Mouse (Mus musculus) thymus, postnatal 10 days (tissue): Measurements from ENCODE around the gene Nlrc5.

Experiments
- DNase-seq, 2 experiments: peaks; one replicate each; pipeline ENCODE4 v3.0.0; 2021; ENCODE audit warnings: low spot score in 2 of 2

Gene Nlrc5

GRCm38 (mm10) chr8:94469656-94470055 lies 35.5 kb downstream of the Nlrc5 start:
- no peak for DNase-seq

- DNase-seq, result no peak
Measured at GRCm38 (mm10) chr8:94470794-94471193, 36.6 kb downstream of the Nlrc5 start.

GRCm38 (mm10) chr8:94471281-94471680 lies 37.1 kb downstream of the Nlrc5 start:
- DNase-seq, result no peak

GRCm38 (mm10) chr8:94472741-94473140 lies 38.6 kb downstream of the Nlrc5 start:
- no peak for DNase-seq

- no peak for DNase-seq
Measured at GRCm38 (mm10) chr8:94473431-94473830, 39.3 kb downstream of the Nlrc5 start.

GRCm38 (mm10) chr8:94475786-94476185 lies 41.6 kb downstream of the Nlrc5 start:
- no peak for DNase-seq

- DNase-seq, result no peak
Measured at GRCm38 (mm10) chr8:94476846-94477245, 42.7 kb downstream of the Nlrc5 start.

GRCm38 (mm10) chr8:94482051-94482450 lies 47.9 kb downstream of the Nlrc5 start:
- DNase-seq, result no peak

GRCm38 (mm10) chr8:94485288-94485687 lies 51.1 kb downstream of the Nlrc5 start:
- no peak for DNase-seq

GRCm38 (mm10) chr8:94485882-94486281 lies 51.7 kb downstream of the Nlrc5 start:
- DNase-seq, result peak in 1 of 2 experiments; percentile 31

- no peak for DNase-seq
Measured at GRCm38 (mm10) chr8:94488016-94488415, 53.9 kb downstream of the Nlrc5 start.

GRCm38 (mm10) chr8:94489809-94490483 lies 55.8 kb downstream of the Nlrc5 start:
- no peak for DNase-seq

- DNase-seq, result peak; percentile 33 to 75
Measured at GRCm38 (mm10) chr8:94492021-94492681, 58.0 kb downstream of the Nlrc5 start.

GRCm38 (mm10) chr8:94493240-94493639 lies 59.1 kb downstream of the Nlrc5 start:
- DNase-seq, result no peak

GRCm38 (mm10) chr8:94515430-94516208 lies 81.5 kb downstream of the Nlrc5 start:
- DNase-seq, result no peak

GRCm38 (mm10) chr8:94516209-94516593 lies 82.0 kb downstream of the Nlrc5 start:
- no peak for DNase-seq

GRCm38 (mm10) chr8:94516766-94517165 lies 82.6 kb downstream of the Nlrc5 start:
- no peak for DNase-seq

GRCm38 (mm10) chr8:94518331-94518730 lies 84.2 kb downstream of the Nlrc5 start:
- no peak for DNase-seq

GRCm38 (mm10) chr8:94519021-94519420 lies 84.9 kb downstream of the Nlrc5 start:
- no peak for DNase-seq

GRCm38 (mm10) chr8:94521481-94521880 lies 87.3 kb downstream of the Nlrc5 start:
- DNase-seq, result no peak

GRCm38 (mm10) chr8:94522482-94522881 lies 88.3 kb downstream of the Nlrc5 start:
- no peak for DNase-seq

GRCm38 (mm10) chr8:94524554-94524953 lies 90.4 kb downstream of the Nlrc5 start:
- no peak for DNase-seq

GRCm38 (mm10) chr8:94527178-94527577 lies 93.0 kb downstream of the Nlrc5 start:
- DNase-seq, result no peak
